Mouse (Mus musculus) limb, embryonic 11.5 days (tissue): ENCODE measurements around the gene Rasal3. TPM values are rescaled to one million over a fixed set of nuclear protein-coding genes. Genes with fewer than 3 reads are reported as not detected.
A peak's percentile ranks its signal among the peaks of the same experiment; 100 is the strongest.

Source experiments
- ATAC-seq: fragments of 200-750 bp; cut with Nextera tagmentation; 2 replicates; pipeline ENCODE4 v1.8.0; 2017; ENCODE audit warnings: low read depth; ENCODE audit not compliant: insufficient number of reproducible peaks, low FRiP score, low TSS enrichment
- DNase-seq: peaks from one replicate; pipeline ENCODE4 v3.0.0-alpha.2; 2015; ENCODE audit warnings: low spot score
- H3K27ac ChIP-seq: fragments of 300-500 bp; sonication (generic); replicated peaks from 2 replicates; pipeline ENCODE4 v1.5.1; 2014; ENCODE audit warnings: low read depth, mild to moderate bottlenecking, low read length
- H3K27me3 ChIP-seq: fragments of 300-500 bp; sonication (generic); 2 replicates; pipeline ENCODE4 v1.6.1; 2014; ENCODE audit warnings: mild to moderate bottlenecking, low read length, mixed read lengths; ENCODE audit not compliant: control insufficient read depth, insufficient read depth
- H3K36me3 ChIP-seq: fragments of 300-500 bp; sonication (generic); 2 replicates; pipeline ENCODE4 v1.6.1; 2014; ENCODE audit warnings: mild to moderate bottlenecking, low read length, moderate library complexity, mixed read lengths; ENCODE audit not compliant: control insufficient read depth, insufficient read depth
- H3K4me1 ChIP-seq: fragments of 300-500 bp; sonication (generic); 2 replicates; pipeline ENCODE4 v1.6.1; 2014; ENCODE audit warnings: low read length, mixed read lengths; ENCODE audit not compliant: control insufficient read depth, insufficient read depth
- H3K4me2 ChIP-seq: fragments of 300-500 bp; sonication (generic); 2 replicates; pipeline ENCODE4 v1.6.1; 2014; ENCODE audit warnings: low read depth, mild to moderate bottlenecking, moderate library complexity; ENCODE audit not compliant: severe bottlenecking
- H3K4me3 ChIP-seq: fragments of 300-500 bp; sonication (generic); 2 replicates; pipeline ENCODE4 v1.5.1; 2014; ENCODE audit warnings: low read depth, low read length
- H3K9ac ChIP-seq: fragments of 300-500 bp; sonication (generic); 2 replicates; pipeline ENCODE4 v1.6.1; 2014; ENCODE audit warnings: mild to moderate bottlenecking, low read length
- H3K9me3 ChIP-seq: fragments of 300-500 bp; sonication (generic); 2 replicates; pipeline ENCODE4 v1.6.1; 2016; ENCODE audit warnings: low read length; ENCODE audit not compliant: control insufficient read depth
- WGBS: fragments of 180-500 bp; shearing (Covaris S2); extraction: QIAGEN DNeasy Blood & Tissue Kit; methylation state at CpG from one replicate; pipeline ENCODE4 v1.1.7; 2014; 5-methylcytosine and 5-hydroxymethylcytosine counted together
- polyA plus RNA-seq: library from polyadenylated mRNA; unstranded; fragments of >200 nt; fragmentation: Nextera tagmentation; extraction: Ambion mirVana; gene quantifications from 2 replicates; pipeline ENCODE4 v1.2.1, GENCODE M21; 2014

The Rasal3 gene
- polyA plus RNA-seq, 1 experiment from 2014 or later: 0.69 TPM

DNA sequence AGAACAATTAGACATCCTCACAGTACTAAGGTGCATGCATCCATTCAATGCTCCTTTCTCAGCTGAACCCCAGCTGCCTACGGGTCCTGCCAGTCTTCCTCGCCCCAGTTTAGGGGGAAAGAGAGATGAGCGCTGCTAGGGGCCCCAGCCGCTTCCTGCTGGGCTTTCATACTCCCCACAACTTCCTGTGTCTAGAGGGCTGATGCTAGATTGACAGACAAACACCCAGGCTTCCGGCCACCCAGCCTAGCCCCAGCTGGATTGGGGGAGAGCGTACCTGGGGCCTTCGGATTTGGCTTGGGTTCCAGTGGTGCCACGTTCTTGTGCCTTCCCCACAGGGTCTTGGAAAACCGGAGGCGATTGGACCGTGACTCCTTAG is 615 bp downstream of the Rasal3 start:
- H3K9me3 ChIP-seq: no peaks in the 10 kb centered on the region
- H3K36me3 ChIP-seq: no peaks in the 10 kb centered on the region
- no peak overlapping the region for H3K9ac ChIP-seq
- 66% methylated on average over 11 of the region's 11 CpGs for WGBS
- DNase-seq (no peak), ATAC-seq (no peak)
- no peak overlapping the region for H3K4me3 ChIP-seq
- H3K4me1 ChIP-seq: no peaks in the 10 kb centered on the region
- H3K27me3 ChIP-seq: peaks cover 12% of the 10 kb centered on the region
- no peak overlapping the region for H3K4me2 ChIP-seq
- no peak overlapping the region for H3K27ac ChIP-seq

DNA sequence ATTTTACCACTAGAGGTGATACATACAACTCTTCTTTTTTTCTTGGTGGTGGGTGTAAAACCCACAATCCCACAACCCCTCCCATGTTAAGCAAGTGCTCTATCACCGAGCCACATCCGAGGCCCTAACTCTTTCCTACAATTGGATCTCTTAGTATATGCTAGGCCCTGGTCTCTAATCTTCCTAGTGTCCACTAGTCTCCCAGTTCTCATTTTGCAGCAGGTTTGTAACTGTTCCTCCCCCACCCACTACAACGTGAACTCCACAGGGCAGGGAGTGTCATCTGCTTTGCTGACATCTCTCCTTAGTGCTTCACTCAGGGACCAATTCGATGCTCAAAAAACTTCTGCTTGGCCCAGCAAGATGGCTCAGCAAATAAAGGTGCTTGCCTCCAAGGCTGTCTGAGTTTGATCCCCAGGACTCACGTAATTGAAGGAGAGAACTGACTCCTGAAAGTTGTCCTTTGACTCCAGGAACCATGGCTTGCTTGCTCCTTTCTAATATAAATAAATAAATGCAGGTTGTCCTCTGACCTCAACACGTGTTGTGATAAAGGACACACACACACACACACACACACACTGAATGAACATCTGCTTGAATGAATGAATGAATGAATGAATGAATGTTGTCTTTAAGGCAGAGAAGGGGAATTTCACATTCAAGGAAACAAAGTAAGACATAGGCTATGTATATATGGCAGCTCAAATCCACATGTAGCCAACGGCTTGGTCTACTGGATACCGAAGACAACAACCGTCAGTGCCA is 1.2 kb downstream of the Rasal3 start:
- no peak overlapping the region for H3K9ac ChIP-seq
- no peaks in the 10 kb centered on the region for H3K4me1 ChIP-seq
- no peak overlapping the region for H3K4me3 ChIP-seq
- H3K27ac ChIP-seq: no peak overlapping the region
- H3K4me2 ChIP-seq: no peak overlapping the region
- ATAC-seq (no peak), DNase-seq (no peak)
- no peaks in the 10 kb centered on the region for H3K9me3 ChIP-seq
- WGBS: 87% methylated on average over 9 of the region's 9 CpGs
- no peaks in the 10 kb centered on the region for H3K36me3 ChIP-seq
- peaks cover 17% of the 10 kb centered on the region for H3K27me3 ChIP-seq

DNA sequence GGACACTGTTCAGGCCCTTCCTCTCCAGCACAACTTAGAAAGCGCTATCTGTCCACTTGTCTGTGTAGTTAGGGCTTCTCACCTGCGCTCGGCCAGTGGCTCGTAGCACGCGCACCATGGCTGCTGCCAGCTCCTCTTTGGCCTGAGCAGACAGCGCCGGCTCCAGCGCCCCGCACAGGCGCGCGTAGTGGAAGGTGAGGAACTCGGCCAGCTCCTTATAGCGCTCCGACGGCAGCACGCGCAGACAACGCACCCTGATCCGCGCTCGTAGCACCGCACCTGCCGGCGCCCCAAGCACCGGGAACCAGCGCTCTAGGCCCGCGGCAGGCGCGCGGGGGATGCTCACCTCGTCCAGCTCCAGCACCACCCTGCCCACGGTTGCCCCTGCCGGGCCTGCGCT is 7.1 kb downstream of the Rasal3 start:
- ATAC-seq (no peak), DNase-seq (no peak)
- Histone ChIP-seq H3K4me1 (peaks cover 8% of the 10 kb centered on the region; the same call in 1 of the 2 replicates), H3K4me2 (peak overlapping the region; percentile 35), H3K4me3 (0 out of 2 replicates have a peak overlapping the region, but pooled peaks have one; percentile 5), H3K27me3 (peaks cover 71% of the 10 kb centered on the region), H3K9ac (no peak overlapping the region), H3K36me3 (no peaks in the 10 kb centered on the region), H3K9me3 (no peaks in the 10 kb centered on the region), H3K27ac (no peak overlapping the region)
- 2% methylated on average over 37 of the region's 37 CpGs for WGBS

DNA sequence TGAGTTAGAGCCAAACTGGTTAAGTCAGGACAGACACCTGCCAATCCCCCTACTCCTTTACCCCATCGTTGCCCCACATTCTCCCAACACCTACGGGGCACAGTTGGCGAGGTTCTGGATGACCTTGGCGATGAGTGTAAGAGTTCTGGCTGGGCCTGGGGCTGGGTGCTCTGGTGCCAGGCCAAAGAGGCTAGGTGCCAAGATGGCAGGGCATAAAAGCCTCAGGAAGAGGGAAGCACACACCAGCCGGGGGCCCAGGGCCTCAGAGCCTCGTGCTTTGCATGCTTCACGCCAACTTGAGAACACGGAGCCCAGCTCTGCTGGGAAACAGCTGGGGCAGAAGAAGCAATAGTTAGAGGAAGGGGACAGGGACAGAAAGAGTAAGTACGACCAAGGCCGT is 9.4 kb downstream of the Rasal3 start:
- Histone ChIP-seq H3K4me3 (no peak overlapping the region), H3K36me3 (no peaks in the 10 kb centered on the region), H3K4me2 (no peak overlapping the region), H3K27ac (no peak overlapping the region), H3K9ac (no peak overlapping the region), H3K4me1 (peaks cover 8% of the 10 kb centered on the region; the same call in 1 of the 2 replicates), H3K9me3 (no peaks in the 10 kb centered on the region), H3K27me3 (peaks cover 73% of the 10 kb centered on the region)
- no peak for ATAC-seq
- WGBS: 89% methylated on average over 10 of the region's 10 CpGs
- DNase-seq: no peak

GRCm38 (mm10) chr17:32389101-32389659 is 14.2 kb downstream of the Rasal3 start, which contains the start of gene Wiz:
Gene Wiz, minus strand, starts transcription at chr17:32389439.
- WGBS: 0% methylated on average over 22 of the region's 44 CpGs
- ATAC-seq: peak; percentile 87
- H3K4me2 ChIP-seq: peak within 1 kb of the TSS; percentile 71
- H3K9ac ChIP-seq: peak within 1 kb of the TSS; percentile 73
- peak within 1 kb of the TSS; percentile 60 for H3K4me3 ChIP-seq
- DNase-seq: peak; percentile 95
- H3K36me3 ChIP-seq: no peaks in the 10 kb centered on the region
- no peak within 1 kb of the TSS for H3K27ac ChIP-seq
- no peaks in the 10 kb centered on the region for H3K9me3 ChIP-seq
- H3K4me1 ChIP-seq: 0 out of 2 replicates have a peak, but pooled peaks cover 2% of the 10 kb centered on the region
- H3K27me3 ChIP-seq: peaks cover 29% of the 10 kb centered on the region

DNA sequence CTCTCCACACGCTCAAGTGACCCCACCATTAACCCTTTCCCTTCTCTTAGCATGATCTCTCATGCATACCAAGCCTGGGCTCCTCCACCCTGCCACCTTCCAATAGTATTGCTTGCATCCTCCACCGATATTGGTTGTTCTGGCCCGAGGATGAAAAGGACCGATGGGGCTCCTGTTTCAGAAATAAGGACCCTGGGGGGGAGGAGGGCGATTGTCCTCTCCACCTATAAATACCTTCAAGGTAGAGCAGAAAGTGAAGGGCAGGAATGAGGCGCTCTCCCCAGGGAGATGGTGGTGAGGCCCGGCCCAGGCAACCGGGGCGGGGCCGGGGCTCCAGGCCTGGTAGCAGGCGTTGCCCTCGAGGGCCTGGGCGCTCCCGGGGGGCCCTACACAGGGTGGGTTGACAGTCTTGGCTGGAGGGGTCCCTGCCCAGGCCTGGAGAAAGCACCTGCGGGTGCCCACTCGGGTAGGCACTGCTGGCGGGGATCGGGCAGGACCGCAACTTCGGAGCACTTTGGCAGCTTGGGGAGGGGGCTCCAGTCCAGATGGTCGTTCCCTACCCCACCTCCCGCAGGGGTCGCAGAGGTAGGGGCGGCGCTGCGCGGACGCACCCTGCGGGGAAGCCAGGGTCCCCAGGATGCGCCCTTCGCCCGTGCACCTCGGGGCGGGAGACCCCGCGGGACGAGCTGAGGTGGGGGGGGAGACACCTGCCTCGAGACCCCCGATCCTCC is 14.8 kb downstream of the Rasal3 start:
- H3K4me3 ChIP-seq: peak overlapping the region; percentile 60
- peaks cover 27% of the 10 kb centered on the region for H3K27me3 ChIP-seq
- ATAC-seq (peak; percentile 60), DNase-seq (no peak)
- peak overlapping the region; percentile 73 for H3K9ac ChIP-seq
- no peaks in the 10 kb centered on the region for H3K9me3 ChIP-seq
- under 1% methylated on average over 33 of the region's 39 CpGs for WGBS
- no peak overlapping the region for H3K27ac ChIP-seq
- peak overlapping the region; percentile 71 for H3K4me2 ChIP-seq
- H3K4me1 ChIP-seq: 0 out of 2 replicates have a peak, but pooled peaks cover 2% of the 10 kb centered on the region
- H3K36me3 ChIP-seq: no peaks in the 10 kb centered on the region

GRCm38 (mm10) chr17:32387986-32388369 is 15.4 kb downstream of the Rasal3 start:
- ATAC-seq: no peak
- 0 out of 2 replicates have a peak, but pooled peaks cover 2% of the 10 kb centered on the region for H3K4me1 ChIP-seq
- peaks cover 21% of the 10 kb centered on the region for H3K27me3 ChIP-seq
- WGBS: 39% methylated on average over 7 of the region's 7 CpGs
- H3K9me3 ChIP-seq: no peaks in the 10 kb centered on the region
- no peaks in the 10 kb centered on the region for H3K36me3 ChIP-seq
- peak overlapping the region; percentile 71; the same call in 1 of the 2 replicates for H3K4me2 ChIP-seq
- H3K4me3 ChIP-seq: peak overlapping the region; percentile 60
- no peak overlapping the region; the same call in 1 of the 2 replicates for H3K9ac ChIP-seq
- DNase-seq: peak; percentile 23
- no peak overlapping the region for H3K27ac ChIP-seq

DNA sequence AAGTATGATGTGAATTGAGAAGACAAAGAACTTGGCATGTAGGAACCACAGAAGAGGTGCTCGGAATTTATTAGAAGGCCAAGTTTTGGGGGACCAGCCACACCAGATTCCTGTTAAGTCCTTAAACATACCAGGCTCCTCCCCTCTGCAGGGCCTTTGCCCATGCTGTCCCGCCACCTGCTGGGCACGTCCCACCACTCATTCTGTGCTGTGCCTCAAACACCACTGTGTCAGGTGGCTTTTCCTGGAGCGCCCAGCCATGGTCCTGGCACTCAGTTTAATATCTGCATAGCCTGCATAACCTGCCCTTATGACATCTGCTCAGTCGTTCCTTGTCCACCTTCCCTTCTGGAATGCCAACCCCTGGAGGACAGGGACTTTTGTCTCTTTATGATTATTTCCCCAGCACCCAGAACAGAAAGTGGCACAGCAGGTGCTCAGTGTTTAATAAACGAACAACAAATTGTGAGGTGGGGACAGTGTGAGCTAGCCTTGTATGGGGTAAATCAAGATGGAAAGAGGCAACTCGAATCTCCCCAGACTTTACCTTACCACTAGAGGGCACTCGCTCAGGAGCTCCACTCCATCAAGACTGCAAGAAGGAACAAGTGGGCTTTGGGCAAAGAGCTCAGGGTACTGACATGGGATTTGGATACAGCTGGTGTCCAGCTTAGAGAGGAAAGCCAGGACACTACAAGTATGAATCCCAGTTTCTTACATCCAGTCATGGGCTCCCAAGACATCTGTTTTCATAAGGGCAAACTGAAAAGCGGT is 16.5 kb downstream of the Rasal3 start:
- DNase-seq: peak; percentile 26
- H3K4me3 ChIP-seq: no peak overlapping the region

More for the DNA sequence above, 16.5 kb downstream of the Rasal3 start:
- no peak overlapping the region for H3K9ac ChIP-seq
- ATAC-seq: no peak
- H3K4me1 ChIP-seq: no peaks in the 10 kb centered on the region
- H3K9me3 ChIP-seq: no peaks in the 10 kb centered on the region
- H3K27me3 ChIP-seq: peaks cover 11% of the 10 kb centered on the region
- H3K4me2 ChIP-seq: no peak overlapping the region
- 71% methylated on average over 9 of the region's 9 CpGs for WGBS
- no peak overlapping the region for H3K27ac ChIP-seq
- H3K36me3 ChIP-seq: no peaks in the 10 kb centered on the region; the same call in 1 of the 2 replicates
